Mouse (Mus musculus): ENCODE measurements at regions not wholly inside any gene's neighbourhood (a gene's known extent, or its start where the extent isn't known, plus 50 kb on each side); places are given as distances from the start of the nearest gene placed in this dataset.
"Not testable (repeated sequence)": the region's sequence is repeated elsewhere in the genome, so short reads cannot be mapped to it uniquely, and the experiment has no call there.

DNA sequence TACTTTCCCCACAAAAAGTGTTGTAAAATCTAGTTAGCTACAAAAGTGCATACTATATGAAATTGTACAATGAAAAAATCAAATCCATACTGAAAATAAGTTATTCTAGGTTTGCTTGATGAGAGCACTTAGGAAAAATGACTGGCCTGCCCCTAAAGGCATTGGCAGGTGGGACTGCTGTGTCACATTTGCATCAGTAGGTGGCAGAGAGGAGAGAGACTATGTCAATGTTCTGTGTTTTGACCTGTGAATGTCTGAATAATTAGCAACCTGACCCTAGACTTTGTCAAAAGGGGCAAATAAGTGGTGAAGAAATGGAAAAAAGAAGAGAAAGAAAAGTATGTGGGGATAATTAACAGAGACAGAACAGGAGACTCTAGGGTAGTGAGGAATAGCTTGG, 997.0 kb upstream of the Tacstd2 start:
- peak; percentile 1 for DNase-seq (ENCODE audit: low read depth)

DNA sequence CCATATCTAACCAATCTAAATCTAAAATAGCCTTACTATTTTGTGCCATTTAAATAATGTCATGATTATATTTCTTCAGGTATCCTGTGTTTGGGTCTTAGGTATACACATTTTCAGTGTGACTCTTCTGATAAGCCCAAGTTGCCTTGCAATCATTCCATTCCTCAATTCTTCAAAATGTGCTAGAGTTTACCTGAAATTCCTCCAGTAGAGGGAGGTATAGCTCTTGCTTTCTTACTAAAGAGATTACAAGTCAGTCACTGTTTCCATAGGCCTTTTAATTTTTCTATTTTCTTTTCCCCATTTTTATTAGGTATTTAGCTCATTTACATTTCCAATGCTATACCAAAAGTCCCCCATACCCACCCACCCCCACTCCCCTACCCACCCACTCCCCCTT, 968.3 kb upstream of the Tacstd2 start:
- peak; percentile 47 for DNase-seq (ENCODE audit: low read depth)

DNA sequence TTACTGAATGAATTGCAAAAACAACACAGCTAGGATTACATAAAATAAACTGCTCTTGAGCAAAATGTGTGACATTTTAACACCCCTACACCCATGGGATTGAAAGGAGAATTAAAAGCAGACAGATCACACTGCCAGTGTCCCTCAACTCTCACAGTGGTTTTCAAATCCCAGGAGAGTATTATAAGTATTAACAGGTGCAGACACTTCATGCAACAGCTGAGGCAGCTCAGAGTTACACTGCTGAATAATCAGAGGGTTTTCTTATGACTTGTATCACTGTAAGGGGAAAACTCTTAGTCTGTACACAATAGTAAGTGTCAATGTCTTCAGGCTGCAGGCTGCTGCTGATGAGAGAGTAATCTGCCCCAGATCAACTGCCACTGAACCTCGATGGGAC, 945.5 kb upstream of the Tacstd2 start:
- DNase-seq (ENCODE audit: low read depth) = no peak

DNA sequence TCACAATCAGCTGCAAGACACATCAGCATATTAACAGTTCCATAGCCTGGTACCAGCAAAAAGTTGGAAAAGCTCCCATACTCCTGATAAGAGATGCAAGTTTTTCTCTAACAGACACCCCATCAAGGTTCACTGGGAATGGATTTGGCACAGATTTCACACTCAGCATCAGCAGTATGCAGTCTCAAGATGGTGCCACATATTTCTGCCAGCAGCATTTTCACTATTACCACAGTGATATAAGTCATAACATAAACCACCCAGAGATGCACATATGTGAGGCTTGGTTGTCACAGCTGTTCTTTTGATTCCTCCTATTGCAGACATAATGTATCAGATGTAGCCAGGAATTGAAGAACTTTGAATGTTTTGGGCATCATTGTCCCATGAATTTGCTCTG, 939.3 kb upstream of the Tacstd2 start:
- DNase-seq (ENCODE audit: low read depth) = no peak

DNA sequence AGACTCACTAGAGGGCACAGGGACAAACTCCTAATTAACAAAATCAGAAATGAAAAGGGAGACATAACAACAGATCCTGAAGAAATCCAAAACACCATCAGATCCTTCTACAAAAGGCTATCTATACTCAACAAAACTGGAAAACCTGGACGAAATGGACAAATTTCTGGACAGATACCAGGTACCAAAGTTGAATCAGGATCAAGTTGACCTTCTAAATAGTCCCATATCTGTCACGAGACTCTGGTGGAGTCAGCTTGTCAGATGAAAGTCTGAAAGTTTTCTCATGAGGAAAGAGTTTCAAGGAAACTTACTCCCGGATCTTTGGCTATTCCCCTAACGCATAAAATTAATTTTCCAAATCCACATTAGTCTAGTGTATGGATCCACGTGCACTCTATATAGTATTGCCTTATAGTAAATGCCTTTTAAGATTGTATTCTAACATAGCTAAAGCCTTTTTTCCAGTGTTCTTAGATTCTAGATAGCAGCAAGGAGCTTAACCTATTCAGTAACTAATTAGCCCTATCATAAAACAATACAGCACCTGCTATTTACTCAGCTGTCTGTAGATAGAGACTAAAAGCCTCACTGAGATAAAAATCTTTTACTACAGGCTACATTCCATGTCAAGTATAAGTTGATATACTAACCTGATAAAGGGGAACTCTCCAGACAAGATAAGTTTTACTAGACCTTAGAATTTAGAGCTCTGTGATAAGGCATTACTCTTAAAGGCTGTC, 917.6 kb upstream of the Tacstd2 start:
- DNase-seq (ENCODE audit: low read depth) = not testable (repeated sequence)

DNA sequence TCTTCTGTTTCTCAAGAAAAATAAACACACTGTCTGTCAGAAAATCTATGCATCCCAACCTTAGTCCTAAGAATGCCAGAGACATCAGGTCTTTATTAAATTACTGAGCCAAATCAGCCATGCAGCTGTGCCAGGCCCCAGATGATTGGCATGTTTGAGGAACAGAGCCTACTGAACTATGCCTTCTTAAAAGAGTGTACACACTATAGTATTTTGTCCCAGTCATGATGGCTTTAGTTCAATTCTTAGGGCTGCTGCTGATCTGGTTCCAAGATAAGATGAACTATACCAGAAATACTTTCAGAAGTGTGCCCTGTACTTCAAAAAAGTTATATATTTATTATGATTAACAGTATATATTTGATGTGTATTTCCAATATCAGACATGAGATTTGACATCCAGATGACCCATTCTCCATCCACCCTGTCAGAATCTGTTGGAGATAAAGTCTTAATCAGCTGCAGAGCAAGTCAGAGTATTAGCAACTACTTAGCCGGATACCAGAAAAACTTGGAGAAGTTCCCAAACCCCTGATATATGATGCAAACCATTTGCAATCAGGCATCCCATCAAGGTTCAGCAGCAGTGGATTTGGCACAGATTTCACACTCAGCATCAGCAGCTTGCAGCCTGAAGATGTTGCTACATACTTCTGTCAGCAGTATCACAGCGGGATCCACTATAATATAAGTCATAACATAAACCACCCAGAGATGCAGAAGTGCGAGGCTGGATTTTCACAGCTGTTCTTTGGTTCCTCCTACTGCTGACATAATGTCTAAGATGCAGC, 913.6 kb upstream of the Tacstd2 start:
- no peak for DNase-seq (ENCODE audit: low read depth)

DNA sequence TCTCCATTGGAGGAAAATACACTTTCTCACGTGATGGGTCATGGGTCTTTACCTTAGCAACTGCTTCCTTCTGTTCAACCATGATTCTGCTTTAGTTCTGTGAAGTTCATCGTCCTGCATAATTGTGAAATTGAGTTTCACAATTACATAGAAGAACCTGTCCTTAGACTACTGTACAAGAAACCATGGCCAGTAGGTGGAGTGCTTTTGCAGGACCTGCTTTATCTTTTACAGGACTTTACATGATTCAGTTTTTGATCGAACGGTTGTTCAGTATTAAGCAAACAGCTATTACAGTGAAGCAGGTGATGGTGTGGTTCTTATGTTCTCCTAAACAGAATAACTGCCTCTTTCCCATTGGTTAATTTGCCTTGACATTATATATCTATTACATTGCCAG, 910.2 kb upstream of the Tacstd2 start:
- peak; percentile 26 for DNase-seq (ENCODE audit: low read depth)

DNA sequence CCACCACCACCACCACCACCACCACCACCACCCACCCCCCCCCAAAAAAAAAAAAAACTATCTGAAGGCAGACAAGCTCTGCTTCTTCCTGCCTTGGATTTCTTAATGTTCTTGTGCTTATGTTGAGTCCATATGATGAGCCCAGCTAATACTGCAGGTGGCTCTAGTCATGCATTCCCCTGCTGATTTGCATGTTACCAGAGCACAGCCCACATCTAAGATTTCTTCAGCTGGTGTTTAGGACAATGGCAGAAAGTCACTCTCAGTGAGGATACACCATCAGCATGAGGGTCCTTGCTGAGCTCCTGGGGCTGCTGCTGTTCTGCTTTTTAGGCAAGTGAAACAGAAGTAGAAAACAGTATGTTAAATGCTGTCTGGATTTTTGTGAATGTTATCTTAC, 901.6 kb upstream of the Tacstd2 start:
- no peak for DNase-seq (ENCODE audit: low read depth)

Measured in 416B (cell line).